Mouse (Mus musculus): Measurements from ENCODE around the gene Gnai3.

GRCm38 (mm10) chr3:108124131-108124530 lies 21.8 kb downstream of the Gnai3 start:
- TF ChIP-seq CTCF (IDR thresholded peaks at IDR 0.05; ENCODE audit: extremely low read depth, insufficient read length, insufficient replicate concordance, low read depth, low read length) (no peak), POLR2A (IDR thresholded peaks at IDR 0.05; ENCODE audit: low read depth, low read length) (no peak)
